Mouse (Mus musculus) embryonic fibroblast, embryonic 13.5 days (primary cell): Measurements from ENCODE around the gene Cmpk1. TPM values are rescaled to one million over a fixed set of nuclear protein-coding genes. Genes with fewer than 3 reads are reported as not detected.

Experiments used
- H3K27ac ChIP-seq: 2 replicates; pipeline ENCODE4 v1.5.1; 2012; ENCODE audit warnings: low read length, control low read depth, inconsistent platforms; ENCODE audit not compliant: insufficient read depth
- H3K4me1 ChIP-seq: 2 replicates; pipeline ENCODE4 v1.6.1; 2011; ENCODE audit warnings: low read length; ENCODE audit not compliant: control insufficient read depth, insufficient read depth
- H3K4me3 ChIP-seq: 2 replicates; pipeline ENCODE4 v1.5.1; 2011; ENCODE audit warnings: mild to moderate bottlenecking, control low read depth, low read length; ENCODE audit not compliant: insufficient read depth
- CTCF ChIP-seq: IDR thresholded peaks from 2 replicates; pipeline ENCODE4 v1.5.1; 2011; ENCODE audit warnings: mild to moderate bottlenecking, control low read depth, low read length, moderate library complexity, borderline replicate concordance; ENCODE audit not compliant: insufficient read depth
- POLR2A ChIP-seq: IDR thresholded peaks from 2 replicates; pipeline ENCODE4 v1.6.1; 2011; ENCODE audit warnings: low read depth, mild to moderate bottlenecking, control low read depth, low read length, moderate library complexity
- polyA plus RNA-seq: library from polyadenylated mRNA; stranded (reverse); fragments of >200 nt; gene quantifications from 2 replicates; pipeline ENCODE4 v1.2.4, GENCODE M21; 2011; ENCODE audit warnings: low read depth; ENCODE audit not compliant: missing spikeins, insufficient read length

The Cmpk1 gene
- polyA plus RNA-seq, 1 experiment = 105 TPM

GRCm38 (mm10) chr4:114947852-114948481, 39.1 kb downstream of the Cmpk1 start:
- no peak overlapping the region for H3K4me3 ChIP-seq
- TF ChIP-seq POLR2A (no peak), CTCF (no peak)
- H3K4me1 ChIP-seq = no peaks in the 10 kb centered on the region
- H3K27ac ChIP-seq = no peak overlapping the region

GRCm38 (mm10) chr4:114947395-114947794, 39.6 kb downstream of the Cmpk1 start:
- Histone ChIP-seq H3K27ac (no peak overlapping the region), H3K4me1 (no peaks in the 10 kb centered on the region), H3K4me3 (no peak overlapping the region)
- TF ChIP-seq CTCF (peak; percentile 61; the same call in 1 of the 2 replicates), POLR2A (no peak)

GRCm38 (mm10) chr4:114946416-114946815, 40.6 kb downstream of the Cmpk1 start:
- H3K4me3 ChIP-seq = no peak overlapping the region
- no peak for TF ChIP-seq POLR2A
- no peak for TF ChIP-seq CTCF
- no peaks in the 10 kb centered on the region for H3K4me1 ChIP-seq
- no peak overlapping the region for H3K27ac ChIP-seq

- no peak overlapping the region for H3K27ac ChIP-seq
- no peak overlapping the region for H3K4me3 ChIP-seq
- no peaks in the 10 kb centered on the region for H3K4me1 ChIP-seq
- no peak for TF ChIP-seq CTCF
- no peak for TF ChIP-seq POLR2A
These were observed 42.0 kb downstream of the Cmpk1 start for GRCm38 (mm10) chr4:114945021-114945420.

- Histone ChIP-seq H3K4me3 (no peak overlapping the region), H3K27ac (no peak overlapping the region), H3K4me1 (no peaks in the 10 kb centered on the region)
- no peak for TF ChIP-seq CTCF
- TF ChIP-seq POLR2A = no peak
These were observed 44.5 kb downstream of the Cmpk1 start for GRCm38 (mm10) chr4:114942583-114942982.

GRCm38 (mm10) chr4:114942112-114942511, 44.9 kb downstream of the Cmpk1 start:
- H3K4me3 ChIP-seq = no peak overlapping the region
- no peak overlapping the region for H3K27ac ChIP-seq
- TF ChIP-seq POLR2A (no peak), CTCF (no peak)
- no peaks in the 10 kb centered on the region for H3K4me1 ChIP-seq

- H3K4me3 ChIP-seq = no peak overlapping the region
- TF ChIP-seq POLR2A = no peak
These were observed 45.7 kb downstream of the Cmpk1 start for GRCm38 (mm10) chr4:114941311-114941710.

GRCm38 (mm10) chr4:114938248-114938647, 48.8 kb downstream of the Cmpk1 start:
- Histone ChIP-seq H3K4me1 (no peaks in the 10 kb centered on the region), H3K27ac (no peak overlapping the region), H3K4me3 (no peak overlapping the region)
- TF ChIP-seq POLR2A (no peak), CTCF (no peak)

More at GRCm38 (mm10) chr4:114941311-114941710, 45.7 kb downstream of the Cmpk1 start:
- no peak overlapping the region for H3K27ac ChIP-seq
- no peaks in the 10 kb centered on the region for H3K4me1 ChIP-seq

- Histone ChIP-seq H3K4me1 (no peaks in the 10 kb centered on the region), H3K4me3 (no peak overlapping the region), H3K27ac (no peak overlapping the region)
- TF ChIP-seq POLR2A = no peak
- TF ChIP-seq CTCF = no peak
These were observed 49.5 kb downstream of the Cmpk1 start for GRCm38 (mm10) chr4:114937459-114938047.

GRCm38 (mm10) chr4:114934188-114934587, 52.9 kb downstream of the Cmpk1 start:
- H3K4me3 ChIP-seq = no peak overlapping the region
- TF ChIP-seq POLR2A (no peak), CTCF (no peak)
- H3K4me1 ChIP-seq = no peaks in the 10 kb centered on the region
- no peak overlapping the region for H3K27ac ChIP-seq
